Mouse (Mus musculus) liver, embryonic 14.5 days (tissue): ENCODE data around the gene Kif13a. TPM values are rescaled to one million over a fixed set of nuclear protein-coding genes. Genes with fewer than 3 reads are reported as not detected.

Experiments
- ATAC-seq: fragments of 200-750 bp; cut with Nextera tagmentation; 2 replicates; pipeline ENCODE4 v1.8.0; 2017; ENCODE audit warnings: moderate number of reproducible peaks, mild to moderate bottlenecking, moderate library complexity; ENCODE audit not compliant: insufficient read depth
- DNase-seq, 3 experiments: peaks; one replicate each; pipeline ENCODE4 v3.0.0-alpha.2; 2012 to 2013; ENCODE audit warnings: low read depth in 3 of 3, low spot score in 3 of 3
- H3K27ac ChIP-seq: fragments of 300-500 bp; sonication (generic); 2 replicates; pipeline ENCODE4 v1.5.1; 2014; ENCODE audit warnings: moderate library complexity, mild to moderate bottlenecking, control low read depth, inconsistent platforms
- H3K27me3 ChIP-seq: fragments of 300-500 bp; sonication (generic); 2 replicates; pipeline ENCODE4 v1.6.1; 2014; ENCODE audit warnings: mild to moderate bottlenecking, low read length, moderate library complexity; ENCODE audit not compliant: control insufficient read depth, insufficient read depth
- H3K36me3 ChIP-seq: fragments of 300-500 bp; sonication (generic); replicated peaks from 2 replicates; pipeline ENCODE4 v1.6.1; 2014; ENCODE audit warnings: low read depth; ENCODE audit not compliant: control insufficient read depth, insufficient read depth
- H3K4me1 ChIP-seq, 2 experiments: fragments of 200-500 bp in 1 of 2; fragments of 300-500 bp in 1 of 2; sonication (generic) in 1 of 2; replicated peaks; 2 replicates each; pipeline ENCODE4 v1.6.1; 2012 to 2014; ENCODE audit warnings: antibody characterized with exemption in 1 of 2, inconsistent platforms in 1 of 2, low read length in 1 of 2; ENCODE audit not compliant: control insufficient read depth in 2 of 2, insufficient read depth in 2 of 2
- H3K4me2 ChIP-seq: fragments of 300-500 bp; sonication (generic); 2 replicates; pipeline ENCODE4 v1.6.1; 2014; ENCODE audit warnings: low read depth, mild to moderate bottlenecking, control low read depth, moderate library complexity
- H3K4me3 ChIP-seq, 2 experiments: fragments of 200-500 bp in 1 of 2; fragments of 300-500 bp in 1 of 2; sonication (generic) in 1 of 2; 2 replicates each; pipeline ENCODE4 v1.5.1; 2012 to 2014; ENCODE audit warnings: low read depth in 2 of 2, low read length in 2 of 2, mild to moderate bottlenecking in 2 of 2, control low read depth in 1 of 2, inconsistent platforms in 1 of 2, moderate library complexity in 1 of 2; ENCODE audit not compliant: insufficient read depth in 1 of 2
- H3K9ac ChIP-seq: fragments of 300-500 bp; sonication (generic); replicated peaks from 2 replicates; pipeline ENCODE4 v1.6.1; 2014; ENCODE audit warnings: mild to moderate bottlenecking, control low read depth, moderate library complexity
- H3K9me3 ChIP-seq: fragments of 300-500 bp; sonication (generic); 2 replicates; pipeline ENCODE4 v1.6.1; 2016; ENCODE audit warnings: low read length, mixed read lengths; ENCODE audit not compliant: control insufficient read depth
- CTCF ChIP-seq: IDR thresholded peaks from 2 replicates; pipeline ENCODE4 v1.5.1; 2016; ENCODE audit warnings: antibody characterized with exemption, low read depth, control low read depth
- EP300 ChIP-seq: IDR thresholded peaks from 2 replicates; pipeline ENCODE4 v1.6.1; 2016; ENCODE audit warnings: antibody characterized with exemption, low read depth
- WGBS: fragments of 180-500 bp; shearing (Covaris S2); extraction: QIAGEN DNeasy Blood & Tissue Kit; methylation state at CpG from one replicate; pipeline ENCODE4 v1.1.7; 2014; ENCODE audit not compliant: insufficient replicate concordance; 5-methylcytosine and 5-hydroxymethylcytosine counted together
- polyA plus RNA-seq, 2 experiments: library from polyadenylated mRNA; depleted of rRNA in 1 of 2; stranded (reverse) in 1 of 2; unstranded in 1 of 2; fragments of >200 nt; fragmentation: Nextera tagmentation in 1 of 2; extraction: Ambion mirVana in 1 of 2; gene quantifications; 2 replicates each; pipeline versions ENCODE4 v1.2.1 to v1.2.3; 2012 to 2014

The Kif13a gene
- polyA plus RNA-seq, 2 experiments = 2.1 to 3.1 TPM

DNA sequence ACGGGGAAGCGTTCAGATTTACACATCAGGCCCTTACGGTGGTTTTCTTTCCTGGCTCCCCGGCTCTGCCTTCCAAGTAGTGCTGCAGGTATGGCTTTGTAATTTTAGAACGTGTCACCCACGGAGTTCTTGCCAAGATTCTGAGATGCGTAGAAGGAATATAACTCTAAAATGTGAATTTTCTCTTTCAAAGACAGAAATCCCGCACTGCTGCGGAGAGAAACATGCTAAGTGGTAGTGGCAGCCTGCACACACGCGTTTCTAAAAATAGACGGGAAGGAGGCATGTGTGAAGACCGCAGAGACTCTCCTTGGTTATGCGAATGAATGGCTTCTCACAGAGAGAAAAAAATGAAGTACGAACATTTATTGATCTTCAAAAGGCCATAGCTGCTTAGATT is 21.5 kb upstream of the Kif13a start:
- no peaks in the 10 kb centered on the region for H3K36me3 ChIP-seq
- H3K27ac ChIP-seq = no peak overlapping the region
- no peak overlapping the region for H3K4me3 ChIP-seq
- no peak overlapping the region for H3K9ac ChIP-seq
- H3K4me1 ChIP-seq = no peaks in the 10 kb centered on the region; a peak in 1 of 4 replicates
- ATAC-seq (no peak), DNase-seq (no peak)
- WGBS = 73% methylated on average over 15 of the region's 15 CpGs
- no peaks in the 10 kb centered on the region for H3K27me3 ChIP-seq
- H3K9me3 ChIP-seq = no peaks in the 10 kb centered on the region
- TF ChIP-seq EP300 = no peak
- TF ChIP-seq CTCF = no peak
- no peak overlapping the region for H3K4me2 ChIP-seq

GRCm38 (mm10) chr13:46949741-46950140 is 20.1 kb upstream of the Kif13a start:
- Histone ChIP-seq H3K27me3 (no peaks in the 10 kb centered on the region), H3K4me2 (no peak overlapping the region), H3K36me3 (no peaks in the 10 kb centered on the region), H3K9ac (no peak overlapping the region), H3K27ac (no peak overlapping the region), H3K9me3 (no peaks in the 10 kb centered on the region), H3K4me3 (no peak overlapping the region), H3K4me1 (no peaks in the 10 kb centered on the region; a peak in 1 of 4 replicates)
- ATAC-seq (no peak), DNase-seq (no peak)
- TF ChIP-seq CTCF (no peak), EP300 (no peak)
- 10% methylated on average over 2 of the region's 2 CpGs for whole genome bisulfite sequencing

- DNase-seq = no peak
- H3K9me3 ChIP-seq = no peaks in the 10 kb centered on the region
- no peak overlapping the region for H3K27ac ChIP-seq
- H3K4me2 ChIP-seq = no peak overlapping the region
- no peaks in the 10 kb centered on the region for H3K36me3 ChIP-seq
- no peaks in the 10 kb centered on the region; a peak in 1 of 4 replicates for H3K4me1 ChIP-seq
- no peaks in the 10 kb centered on the region for H3K27me3 ChIP-seq
- ATAC-seq = no peak
- no peak overlapping the region for H3K4me3 ChIP-seq
- 24% methylated on average over 3 of the region's 3 CpGs for WGBS
- TF ChIP-seq EP300 (no peak), CTCF (no peak)
- no peak overlapping the region for H3K9ac ChIP-seq
These were observed 18.4 kb upstream of the Kif13a start for GRCm38 (mm10) chr13:46948027-46948426.

DNA sequence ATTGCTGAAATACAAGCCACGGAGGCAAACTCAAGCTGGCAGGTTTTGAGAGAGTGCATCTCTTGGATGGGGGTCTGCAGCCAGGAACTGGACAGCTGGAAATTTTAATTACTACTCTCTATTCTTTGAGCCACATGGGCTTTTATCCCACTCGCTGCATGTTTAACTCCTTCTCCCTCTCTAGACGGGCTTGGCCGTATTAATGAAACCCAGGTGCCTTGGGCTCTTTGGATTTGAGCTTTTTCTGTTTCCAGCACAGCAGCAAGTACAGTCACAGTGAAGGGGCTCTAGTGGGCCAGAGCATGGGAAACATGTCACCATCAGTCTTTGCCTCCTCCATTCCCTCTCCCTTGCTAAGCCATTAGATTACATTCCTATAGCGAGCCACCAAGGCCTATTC is 16.4 kb upstream of the Kif13a start:
- TF ChIP-seq EP300 = no peak
- no peak for TF ChIP-seq CTCF
- DNase-seq = no peak
- no peak overlapping the region for H3K9ac ChIP-seq
- no peaks in the 10 kb centered on the region for H3K27me3 ChIP-seq
- no peak overlapping the region for H3K27ac ChIP-seq
- H3K9me3 ChIP-seq = no peaks in the 10 kb centered on the region
- no peaks in the 10 kb centered on the region; a peak in 1 of 4 replicates for H3K4me1 ChIP-seq
- 65% methylated on average over 5 of the region's 5 CpGs for WGBS
- H3K36me3 ChIP-seq = no peaks in the 10 kb centered on the region
- no peak overlapping the region for H3K4me2 ChIP-seq
- no peak for ATAC-seq
- H3K4me3 ChIP-seq = no peak overlapping the region

DNA sequence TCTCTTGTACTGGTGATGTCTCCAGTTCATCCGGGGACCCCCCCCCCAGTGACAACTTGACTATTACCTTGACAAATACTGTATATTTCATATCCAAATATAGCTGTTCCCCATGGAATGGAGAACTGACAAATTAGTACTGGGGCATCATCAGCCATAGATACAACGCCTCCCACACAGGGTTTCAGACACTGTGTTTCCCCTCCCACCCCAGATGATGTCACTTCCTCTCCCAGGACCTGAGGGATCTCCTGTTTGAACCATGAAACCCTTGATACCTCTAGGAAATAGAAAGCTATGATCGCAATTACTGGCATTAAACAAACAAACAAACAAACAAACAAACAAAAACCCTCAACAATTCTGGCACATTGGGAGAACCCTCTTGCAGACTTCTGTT is 15.6 kb upstream of the Kif13a start:
- no peaks in the 10 kb centered on the region; a peak in 1 of 4 replicates for H3K4me1 ChIP-seq
- no peak overlapping the region for H3K4me3 ChIP-seq
- no peak overlapping the region for H3K27ac ChIP-seq
- no peak for ATAC-seq
- H3K9me3 ChIP-seq = no peaks in the 10 kb centered on the region
- WGBS = 52% methylated on average over 3 of the region's 3 CpGs
- no peaks in the 10 kb centered on the region for H3K27me3 ChIP-seq
- no peaks in the 10 kb centered on the region for H3K36me3 ChIP-seq
- DNase-seq = no peak
- TF ChIP-seq EP300 (no peak), CTCF (no peak)
- no peak overlapping the region for H3K9ac ChIP-seq
- no peak overlapping the region for H3K4me2 ChIP-seq
